Mouse (Mus musculus): ENCODE data around the gene Gm6268. TPM values are rescaled to one million over a fixed set of nuclear protein-coding genes. Genes with fewer than 3 reads are reported as not detected.
A peak's percentile ranks its signal among the peaks of the same experiment; 100 is the strongest.

The Gm6268 gene
- not detected for total RNA-seq (2021)

- DNase-seq: no peak
Observed at GRCm38 (mm10) chrX:36400980-36401379, at the start of gene Gm6268. Gene Gm6268 (plus strand): TSS chrX:36401280.

DNA sequence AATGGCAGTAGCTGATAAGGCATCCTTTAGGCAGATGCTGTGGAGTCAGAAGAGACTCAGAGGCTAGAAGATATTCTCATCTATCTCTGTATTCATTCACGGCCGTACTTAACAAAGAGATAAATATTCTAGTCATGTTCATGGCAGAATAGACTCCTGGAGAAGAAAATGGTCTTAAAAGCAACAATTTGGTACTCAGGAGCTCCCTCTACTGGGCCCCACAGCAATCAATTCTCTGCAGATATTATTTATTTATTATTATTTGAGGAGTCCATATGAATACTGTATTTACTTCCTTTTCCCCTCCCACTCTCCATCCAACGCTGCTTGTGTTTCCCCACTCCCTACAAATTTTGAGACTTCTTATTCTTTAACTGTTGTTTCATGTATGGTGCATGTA, 48.6 kb upstream of the Gm6268 start:
- peak; percentile 29 for DNase-seq

GRCm38 (mm10) chrX:36385340-36385739, 15.7 kb upstream of the Gm6268 start:
- DNase-seq: no peak

GRCm38 (mm10) chrX:36389971-36390370, 11.1 kb upstream of the Gm6268 start:
- DNase-seq: no peak

DNA sequence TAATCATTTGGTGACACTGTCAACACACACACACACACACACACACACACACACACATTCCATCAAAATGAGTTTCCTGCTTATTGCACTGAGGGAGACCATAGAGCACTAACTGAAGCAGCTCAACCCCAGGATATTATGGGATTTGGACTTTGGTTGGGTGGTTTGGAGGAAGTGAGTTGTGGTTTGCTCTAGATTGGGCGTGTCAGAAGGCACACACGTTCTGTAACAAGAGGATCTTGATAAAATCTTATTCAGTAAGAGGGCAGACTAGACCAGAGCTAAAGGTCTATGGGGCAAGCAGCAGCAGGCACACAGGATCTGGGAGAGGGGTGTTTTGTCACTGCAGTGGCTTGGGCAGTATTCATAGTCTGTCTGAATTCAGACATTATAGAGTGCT, 10.6 kb upstream of the Gm6268 start:
- no peak for DNase-seq

- DNase-seq: no peak
Observed at GRCm38 (mm10) chrX:36392672-36393071, 8.4 kb upstream of the Gm6268 start.

DNA sequence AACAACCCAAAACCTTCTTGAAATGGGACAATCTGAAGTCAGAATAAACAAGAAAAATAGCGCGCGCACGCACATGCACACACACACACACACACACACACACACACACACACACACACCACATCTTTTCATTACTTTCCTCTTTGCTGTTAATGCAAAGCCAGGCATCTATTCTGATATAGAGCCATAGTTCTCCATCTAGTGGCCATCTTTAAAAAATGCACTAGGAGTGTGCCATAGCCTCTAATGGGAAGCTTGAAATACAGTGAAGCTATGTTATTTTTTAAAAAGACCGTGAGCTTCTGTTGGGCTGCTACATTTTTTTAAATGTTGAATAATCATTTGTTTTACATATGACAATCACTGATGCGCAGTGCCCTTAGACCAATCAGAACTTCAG, 7.8 kb upstream of the Gm6268 start:
- no peak for DNase-seq

GRCm38 (mm10) chrX:36402316-36402715, 1.2 kb downstream of the Gm6268 start:
- peak; percentile 21 for DNase-seq

DNA sequence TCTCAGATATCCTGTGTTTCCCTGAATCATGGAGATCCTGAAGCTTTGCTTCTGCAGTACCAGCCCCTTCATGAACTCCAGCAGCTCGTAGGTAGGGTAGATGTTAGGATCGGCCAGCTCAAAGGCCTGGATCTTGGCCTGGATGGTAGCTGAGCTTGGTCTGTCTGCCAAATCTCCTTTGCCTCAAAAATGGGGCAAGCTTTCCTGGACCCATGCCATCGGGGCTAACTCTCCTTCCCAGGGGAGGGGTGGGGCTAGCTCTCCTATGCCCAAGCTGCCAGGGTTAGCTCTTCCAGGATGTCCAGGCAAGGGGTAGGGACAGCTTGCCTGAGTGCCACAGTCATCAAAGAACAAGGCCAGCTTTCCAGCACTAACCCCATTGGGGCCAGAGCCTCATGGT, 18.1 kb downstream of the Gm6268 start:
- no peak for DNase-seq

DNA sequence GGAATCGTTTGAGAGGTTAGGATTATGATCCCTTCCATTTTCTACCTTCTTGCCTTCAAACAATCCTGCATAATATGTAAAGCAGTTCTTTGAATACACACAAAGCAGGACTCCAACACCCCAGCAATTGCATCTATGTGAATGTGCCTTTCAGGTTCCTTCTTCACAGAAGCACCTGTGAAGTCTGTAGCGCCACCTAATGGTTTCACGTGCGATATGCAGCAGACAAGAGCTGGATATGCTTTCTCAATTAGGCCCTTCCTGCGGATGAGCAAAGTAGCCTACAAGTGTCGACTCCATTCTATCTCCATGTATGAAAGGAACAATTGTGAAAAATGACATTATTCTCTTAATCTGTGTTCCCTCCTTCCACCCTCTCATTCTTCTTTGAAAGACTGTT, 33.9 kb downstream of the Gm6268 start:
- DNase-seq: no peak

DNA sequence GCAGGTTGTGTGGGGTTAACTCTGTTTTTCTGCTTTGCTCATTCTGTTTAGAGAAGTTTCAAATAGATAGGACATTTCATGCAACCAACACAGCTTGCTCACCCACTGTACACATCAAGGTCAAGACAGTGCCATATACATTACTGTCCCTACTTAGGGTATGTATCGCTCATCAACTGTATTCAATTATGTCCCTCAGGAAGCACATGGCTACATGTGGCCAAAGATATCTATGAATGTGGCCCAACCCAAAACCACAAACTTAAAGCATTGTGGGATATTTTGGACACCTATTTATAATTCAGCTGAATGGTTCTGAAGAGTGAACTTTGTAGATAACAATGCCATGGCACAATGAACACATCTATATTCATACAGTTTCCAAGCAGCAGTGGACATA, 36.9 kb downstream of the Gm6268 start:
- no peak for DNase-seq

Small RNA genes within 50 kb of the gene (microRNA-seq; reads per million reads assigned to microRNA genes)
- gene Gm44485: 0 reads per million in 2 experiments

Other genes with a start within 250 kb of the Gm6268 start
- gene Zcchc12, start 205.4 kb upstream of the Gm6268 start, total RNA-seq (2021): 1 to 10 TPM in 1 of 2 experiments, under 1 TPM in 1; 0.81 to 1.3 TPM
- 1 to 10 TPM; 2.5 to 3.0 TPM for gene Lonrf3, start 72.9 kb upstream of the Gm6268 start, total RNA-seq (2021)
- not detected for gene Gm14569, start 90.5 kb downstream of the Gm6268 start, total RNA-seq (2021)
- gene Pgrmc1, start 196.9 kb downstream of the Gm6268 start, total RNA-seq (2021): 10 to 100 TPM; 45.7 to 49.2 TPM
- gene Akap17b, start 244.1 kb downstream of the Gm6268 start, total RNA-seq (2021): 1 to 10 TPM; 2.2 to 3.0 TPM